Mouse (Mus musculus): ENCODE measurements around the gene Ccni. TPM values are rescaled to one million over a fixed set of nuclear protein-coding genes. Genes with fewer than 3 reads are reported as not detected.

Gene Ccni
- total RNA-seq, 2 experiments from 2014 or later: 178 to 183 TPM

DNA sequence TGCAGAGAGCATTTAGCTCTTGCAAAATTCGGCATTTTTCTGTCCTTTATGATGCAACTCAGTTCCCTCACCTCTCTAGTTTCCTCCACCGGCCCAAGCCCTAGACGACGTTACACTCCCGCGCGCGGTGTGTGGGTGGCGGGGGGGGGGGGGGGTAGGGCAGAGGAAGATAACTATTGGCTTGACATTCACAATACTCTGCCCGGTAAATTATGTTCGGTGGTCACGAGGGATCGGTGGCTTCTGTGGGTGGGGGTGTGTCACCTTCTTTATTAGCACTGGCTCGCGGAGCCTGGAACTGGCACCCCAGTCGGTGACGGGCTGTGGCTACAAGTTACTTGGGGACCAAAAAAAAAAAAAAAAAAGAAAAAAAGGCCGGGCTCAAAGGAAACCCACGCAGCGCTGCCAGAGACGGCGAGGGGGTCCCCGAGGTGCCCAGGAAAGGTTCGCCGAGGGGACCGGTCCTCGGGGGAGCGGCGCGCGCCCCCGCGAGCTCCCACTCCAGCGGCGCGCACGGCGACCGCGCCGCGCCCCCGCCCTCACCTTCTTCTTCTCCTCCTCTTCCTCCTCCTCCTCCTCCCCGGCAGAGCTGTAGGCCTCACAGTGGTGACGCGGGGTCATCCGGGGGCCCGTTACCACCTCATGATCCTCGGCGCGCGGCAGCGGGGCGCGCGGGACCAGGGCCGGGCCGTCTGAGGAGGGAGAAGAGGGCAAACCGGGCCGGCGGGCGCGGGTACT lies 755 bp downstream of the Ccni start:
- peak; percentile 32 for DNase-seq (ENCODE audit: low spot score)
- intact Hi-C loops (cut with DNase I): loop anchor here (2.0 kb wide), 1 partner anchor 59 kb away; no protein-coding TSS in a partner anchor

DNA sequence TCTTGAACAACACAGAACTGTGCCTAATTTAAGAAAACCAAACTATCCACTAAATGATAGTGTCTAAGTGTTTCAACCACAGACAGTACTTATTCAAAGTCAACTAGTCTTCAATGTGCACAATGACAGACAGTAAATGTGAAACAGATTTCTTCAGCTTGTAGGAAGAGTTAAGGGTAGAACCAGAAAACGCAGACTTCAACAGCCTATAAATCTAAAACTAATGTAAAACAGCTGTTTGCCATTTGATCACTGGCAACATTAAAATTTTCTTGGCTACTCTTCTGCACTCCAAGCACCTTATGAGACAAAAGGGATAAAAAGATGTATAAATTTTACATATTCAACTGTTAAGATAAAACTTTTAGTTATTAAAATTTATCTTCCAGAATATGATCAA lies 5.1 kb downstream of the Ccni start:
- no peak for DNase-seq (ENCODE audit: low spot score)
- intact Hi-C loops (cut with DNase I): loop anchor here (5.0 kb wide), 1 partner anchor 109 kb away; the partner anchor contains the start of gene Sept11

DNA sequence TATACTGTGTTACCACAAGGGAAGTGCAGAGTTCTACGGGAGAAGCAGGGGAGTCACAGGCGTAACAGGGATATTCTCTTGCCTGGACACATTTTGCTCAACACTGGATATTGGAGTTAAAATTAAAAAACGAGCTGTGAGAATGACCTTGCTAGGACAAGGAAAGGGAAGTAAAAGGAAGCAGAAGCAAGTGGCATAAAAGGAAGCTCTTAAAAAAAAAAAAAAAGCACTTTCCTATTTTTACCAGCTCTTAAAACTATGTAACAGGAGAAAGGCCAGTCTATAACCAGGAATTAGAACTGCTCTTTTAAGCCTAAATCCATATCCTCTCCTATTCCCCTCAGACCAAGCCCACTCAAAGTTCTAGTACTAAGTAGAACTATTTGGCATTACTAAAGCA lies 8.1 kb downstream of the Ccni start:
- DNase-seq (ENCODE audit: low spot score): no peak
- intact Hi-C loops (cut with DNase I): no loop called here

DNA sequence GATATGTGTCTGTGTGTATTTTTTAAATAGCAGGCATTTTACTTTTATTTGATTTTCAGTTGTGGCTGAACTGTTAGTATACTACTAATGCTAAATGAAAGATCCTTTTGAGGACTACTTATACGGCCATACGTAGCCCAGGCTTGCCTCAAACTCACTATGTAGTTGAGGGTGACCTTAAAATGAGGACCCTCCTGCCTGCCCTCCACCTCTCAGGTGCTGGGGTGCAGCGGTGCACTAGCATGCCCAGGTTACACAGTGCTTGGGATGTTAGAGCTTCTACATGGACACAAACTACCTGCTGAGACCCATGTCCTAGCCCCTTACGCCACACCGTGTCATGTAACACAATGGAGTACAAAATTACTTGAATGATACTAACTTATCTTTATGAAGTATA lies 15.9 kb downstream of the Ccni start:
- intact Hi-C loops (cut with DNase I): no loop called here
- DNase-seq (ENCODE audit: low spot score): no peak

DNA sequence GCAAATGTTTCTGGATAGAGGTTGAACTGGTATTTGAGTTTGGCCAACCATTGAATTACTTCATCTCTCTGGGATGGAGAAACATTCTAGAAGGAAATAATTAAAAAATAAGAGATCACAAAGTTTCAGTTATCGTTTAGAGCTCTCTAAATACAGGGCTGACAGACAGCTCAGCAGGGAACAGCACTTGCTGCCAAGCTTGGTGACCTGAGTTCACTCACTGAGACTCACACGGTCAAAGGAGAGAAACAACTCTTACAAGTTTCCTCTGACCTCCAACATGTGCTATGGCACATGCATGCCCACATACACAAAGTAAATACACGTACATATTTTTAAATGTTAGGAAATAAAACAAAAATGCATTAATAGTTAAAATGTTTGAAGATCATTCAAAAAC lies 16.7 kb downstream of the Ccni start:
- DNase-seq (ENCODE audit: low spot score): no peak
- intact Hi-C loops (cut with DNase I): no loop called here

DNA sequence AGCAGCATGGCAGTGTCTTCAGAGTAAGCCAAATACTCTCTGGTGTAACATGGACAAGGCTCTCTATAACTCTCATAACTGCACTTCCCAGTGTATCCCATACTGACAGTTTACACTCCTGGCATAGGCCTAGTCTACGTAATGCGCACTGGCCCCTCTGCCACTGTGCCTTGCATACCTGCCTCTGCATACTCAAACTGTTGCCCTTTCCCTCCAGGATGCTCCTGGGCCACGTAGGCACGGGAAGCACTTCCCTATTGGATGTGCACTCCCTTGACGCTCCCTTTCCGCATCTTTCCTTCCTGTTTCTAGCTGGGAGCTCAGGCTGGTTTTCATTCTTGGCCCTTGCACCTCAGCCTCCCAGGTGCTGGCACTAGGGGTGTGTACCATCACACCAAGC lies 21.7 kb downstream of the Ccni start:
- intact Hi-C loops (cut with DNase I): no loop called here
- no peak for DNase-seq (ENCODE audit: low spot score)

DNA sequence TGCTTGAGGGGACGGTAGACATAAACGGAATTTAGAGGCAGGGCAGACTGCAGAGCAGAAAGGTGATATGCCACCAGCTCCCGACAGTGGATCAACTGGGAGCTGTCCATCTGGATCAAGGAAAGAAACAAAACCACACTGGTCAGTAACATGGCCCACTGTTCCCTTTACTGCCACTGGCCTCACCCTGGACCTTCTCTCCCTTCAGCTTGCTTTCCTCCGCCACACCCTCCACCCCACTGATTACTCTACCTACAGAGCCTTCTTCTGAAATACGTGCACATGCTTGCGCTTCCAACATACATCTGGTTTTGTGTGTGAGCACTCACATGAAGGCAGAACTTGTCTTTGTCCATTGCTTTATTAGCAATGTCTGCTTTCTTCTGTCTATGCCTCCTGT lies 23.0 kb downstream of the Ccni start:
- DNase-seq (ENCODE audit: low spot score): no peak
- intact Hi-C loops (cut with DNase I): no loop called here

DNA sequence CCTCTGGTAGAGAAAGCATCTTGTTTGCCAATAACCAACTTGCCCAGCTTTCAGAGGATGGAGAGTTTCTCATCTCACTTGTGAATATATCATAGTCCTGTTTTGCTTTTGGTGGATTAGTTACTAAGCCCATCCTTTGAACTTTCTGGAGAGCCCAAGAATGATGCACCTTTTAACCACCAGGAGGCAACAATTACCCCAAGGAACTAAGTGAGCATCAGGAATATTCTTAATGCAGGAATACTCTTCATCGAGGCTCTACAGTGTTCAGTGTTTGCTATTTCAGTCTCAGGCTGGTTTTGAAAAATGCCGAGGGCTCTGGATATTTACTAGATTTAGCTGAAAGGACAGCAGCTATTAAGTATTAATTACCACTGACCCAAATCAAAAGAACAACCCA lies 26.0 kb downstream of the Ccni start:
- DNase-seq (ENCODE audit: low spot score): no peak

DNA sequence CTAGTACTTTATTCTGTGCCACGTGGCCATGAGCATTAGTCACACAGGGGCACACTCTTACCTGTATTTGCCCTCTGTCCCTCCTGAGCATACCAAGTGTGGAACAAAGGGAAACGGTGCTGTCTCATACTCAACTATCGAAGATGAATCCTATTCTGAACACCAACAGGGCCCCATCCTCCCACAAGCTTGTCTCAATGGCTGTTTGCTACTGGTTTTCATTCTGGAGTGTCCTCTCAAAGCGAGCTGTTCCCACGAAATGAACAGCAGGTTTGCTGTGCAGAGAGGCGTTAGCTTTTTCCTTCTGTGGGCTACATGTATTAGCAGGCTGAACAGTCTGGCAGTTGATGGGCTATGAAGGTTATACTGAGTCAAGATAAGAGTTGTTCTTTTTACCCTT lies 27.7 kb downstream of the Ccni start:
- no peak for DNase-seq (ENCODE audit: low spot score)
- intact Hi-C loops (cut with DNase I): no loop called here

More for the DNA sequence above, 26.0 kb downstream of the Ccni start:
- intact Hi-C loops (cut with DNase I): loop anchor here (2.0 kb wide), 1 partner anchor 145 kb away; no protein-coding TSS in a partner anchor

DNA sequence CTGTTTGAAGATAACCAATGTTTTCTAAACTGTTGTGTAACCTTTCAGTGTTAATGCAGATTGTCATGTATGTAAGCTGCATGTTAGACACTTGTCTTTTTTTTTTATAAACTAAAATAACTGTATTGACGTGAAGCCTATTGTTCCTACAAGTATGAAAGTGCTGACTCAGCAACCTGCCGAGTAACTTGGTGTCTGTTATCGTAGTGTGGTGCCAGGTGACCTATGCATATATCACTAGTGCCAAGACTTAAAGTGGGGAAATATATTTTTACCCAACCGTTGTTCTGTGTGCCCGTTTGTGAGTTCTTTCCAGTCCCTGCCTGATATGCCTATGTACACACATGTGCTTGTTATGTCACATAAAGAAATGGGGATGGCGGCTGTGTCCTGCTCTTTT lies 31.6 kb downstream of the Ccni start:
- DNase-seq (ENCODE audit: low spot score): no peak
- intact Hi-C loops (cut with DNase I): no loop called here

DNA sequence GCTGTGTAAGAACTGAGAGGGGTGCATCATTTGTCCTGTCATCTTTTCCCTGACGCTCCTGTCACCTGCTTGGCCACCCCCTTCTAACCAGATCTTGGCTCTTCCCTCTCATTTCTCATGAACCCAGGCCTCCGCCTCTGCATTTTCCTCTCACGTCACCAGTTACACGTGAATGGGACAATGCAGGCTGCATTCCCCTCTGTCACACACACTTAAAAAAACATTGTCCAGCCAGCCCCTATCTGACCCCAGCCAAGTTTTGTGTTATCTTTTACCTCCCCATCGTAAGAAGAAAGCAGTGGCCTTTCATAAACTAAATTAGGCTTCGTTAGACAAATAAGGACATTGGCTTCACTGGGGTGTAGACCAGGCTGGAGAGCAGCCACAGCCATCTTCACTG lies 33.8 kb downstream of the Ccni start:
- DNase-seq (ENCODE audit: low spot score): no peak
- intact Hi-C loops (cut with DNase I): no loop called here

DNA sequence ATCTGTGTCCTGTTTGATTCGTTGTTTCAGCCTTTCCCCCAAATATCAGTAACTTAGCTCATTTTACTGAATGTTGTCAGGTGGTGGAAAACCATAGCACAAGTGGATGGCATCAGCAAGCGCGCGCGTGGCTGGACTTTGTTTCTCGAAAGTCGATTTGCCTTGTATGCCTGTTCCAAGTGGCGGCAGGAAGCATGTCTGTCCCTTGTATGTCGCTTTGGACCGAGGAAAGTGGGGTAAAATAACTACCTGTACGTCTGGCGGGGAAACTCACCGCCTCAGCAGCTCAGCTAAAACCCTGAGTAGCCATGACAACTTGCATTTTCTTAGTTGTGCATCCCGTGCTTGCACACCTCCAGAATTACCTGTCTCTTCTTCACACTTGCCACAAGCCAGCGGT lies 34.9 kb downstream of the Ccni start:
- DNase-seq (ENCODE audit: low spot score): no peak
- intact Hi-C loops (cut with DNase I): no loop called here

DNA sequence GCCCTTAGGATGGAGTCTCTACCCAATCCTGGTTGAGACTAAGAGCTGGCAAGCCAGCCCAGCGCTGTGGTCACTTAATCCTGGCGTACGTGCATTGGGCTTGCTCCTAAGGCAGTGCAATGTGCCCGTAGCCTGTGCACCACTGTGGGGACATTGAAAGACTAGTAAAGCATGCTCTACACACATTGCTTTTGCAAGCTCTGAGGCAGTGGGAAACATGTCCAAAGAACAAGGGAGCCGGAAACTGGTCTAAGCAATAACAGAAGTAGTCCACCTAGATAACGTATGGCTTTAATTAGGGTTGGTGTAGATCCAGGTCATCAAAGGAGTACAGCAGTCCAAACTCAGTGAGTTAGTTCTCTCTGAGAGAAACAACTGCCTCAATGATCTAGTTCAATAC lies 37.6 kb downstream of the Ccni start:
- intact Hi-C loops (cut with DNase I): loop anchor here (5.0 kb wide), 1 partner anchor 441 kb away; no protein-coding TSS in a partner anchor
- DNase-seq (ENCODE audit: low spot score): no peak

DNA sequence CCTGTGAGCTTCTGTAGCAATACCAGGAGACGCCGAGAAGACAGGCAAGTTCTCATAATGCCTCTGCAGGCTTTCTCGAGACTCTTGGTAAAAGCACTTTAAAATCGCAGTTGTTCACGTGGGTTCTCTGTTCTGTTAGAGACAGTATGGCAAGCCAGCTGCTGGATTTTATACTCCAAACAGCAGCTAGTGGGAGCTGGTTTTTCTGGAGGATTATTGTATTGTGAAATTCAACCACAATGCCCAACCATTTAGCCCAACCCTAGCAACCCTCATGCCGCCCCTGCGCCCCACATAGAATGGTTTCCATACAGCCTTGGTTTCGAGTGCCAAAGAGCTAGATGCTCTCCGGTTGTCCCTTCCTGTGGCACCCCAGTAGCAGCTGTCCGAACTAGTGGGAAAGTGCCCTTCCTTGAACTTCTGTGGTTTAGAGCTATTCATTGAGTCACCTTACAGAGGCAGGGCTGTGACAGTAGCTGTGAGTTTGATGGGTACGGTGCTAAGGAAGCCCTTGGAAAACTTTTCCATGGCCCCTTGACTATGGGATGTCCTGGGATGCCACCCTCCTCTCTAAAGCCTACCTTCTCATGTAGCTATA lies 38.3 kb downstream of the Ccni start:
- intact Hi-C loops (cut with DNase I): loop anchor here (5.0 kb wide), 1 partner anchor 441 kb away; no protein-coding TSS in a partner anchor
- DNase-seq (ENCODE audit: low spot score): no peak

DNA sequence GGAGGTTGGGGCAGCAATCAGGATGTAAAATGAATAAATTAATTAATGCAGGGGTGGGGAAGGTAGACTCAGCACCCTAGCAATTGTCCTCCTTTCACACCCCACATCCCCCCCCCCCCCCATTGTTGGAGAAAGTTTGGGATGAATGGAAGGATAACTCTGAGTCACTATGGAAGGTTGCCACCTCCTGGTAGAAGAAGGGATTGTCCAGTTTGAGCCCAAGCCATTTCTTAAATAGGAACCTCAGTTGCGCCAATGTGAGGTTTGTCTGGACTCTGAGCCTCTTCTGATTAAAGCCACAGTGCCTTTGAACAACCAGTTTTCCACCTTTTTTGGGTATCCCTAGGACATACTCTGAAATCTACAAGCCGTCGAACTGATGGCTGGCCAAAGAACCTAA lies 42.8 kb downstream of the Ccni start:
- DNase-seq (ENCODE audit: low spot score): no peak
- intact Hi-C loops (cut with DNase I): loop anchor here (2.0 to 5.0 kb wide), 4 partner anchors 71 to 206 kb away; partner anchors contain the start of gene Sept11

DNA sequence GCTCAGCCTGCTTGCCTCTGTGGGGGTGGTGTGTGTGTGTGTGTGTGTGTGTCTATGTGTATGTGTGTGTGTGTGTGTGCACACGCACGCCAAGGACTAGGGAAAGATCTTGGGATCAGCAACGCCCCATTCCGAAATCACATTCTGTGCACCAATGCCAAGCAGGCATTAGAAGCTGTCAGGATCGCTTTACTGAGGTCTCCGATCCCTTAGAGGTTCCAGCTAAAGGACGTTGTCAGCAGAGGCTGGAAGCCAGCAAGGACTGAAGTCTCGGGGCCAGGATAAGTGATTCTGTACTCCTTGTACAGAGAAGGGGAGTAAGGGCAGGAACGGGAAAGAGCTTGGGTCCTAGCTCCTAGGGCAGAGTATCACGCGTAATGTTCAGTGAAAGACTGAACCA lies 51.9 kb downstream of the Ccni start:
- no peak for DNase-seq (ENCODE audit: low spot score)
- intact Hi-C loops (cut with DNase I): no loop called here

DNA sequence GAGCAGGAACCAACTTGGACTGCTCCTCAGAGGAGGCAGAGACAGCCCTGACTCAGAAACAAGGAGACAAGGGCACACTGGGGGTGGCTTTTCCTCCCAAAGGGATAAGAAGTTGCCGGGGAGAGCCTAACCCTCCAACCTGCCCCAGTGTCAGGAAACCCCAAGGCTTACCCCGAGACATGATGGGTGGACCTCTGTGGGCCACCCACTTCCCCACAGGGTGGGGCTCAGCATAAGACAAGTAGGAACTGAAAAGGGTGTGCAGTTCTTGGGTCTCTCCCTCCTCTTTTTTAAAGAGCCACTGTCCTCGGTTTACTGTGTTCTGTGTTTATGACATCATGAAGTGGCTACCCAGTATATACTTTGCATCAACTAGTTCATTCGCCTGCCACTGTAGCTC lies 53.8 kb downstream of the Ccni start:
- no peak for DNase-seq (ENCODE audit: low spot score)
- intact Hi-C loops (cut with DNase I): no loop called here

DNA sequence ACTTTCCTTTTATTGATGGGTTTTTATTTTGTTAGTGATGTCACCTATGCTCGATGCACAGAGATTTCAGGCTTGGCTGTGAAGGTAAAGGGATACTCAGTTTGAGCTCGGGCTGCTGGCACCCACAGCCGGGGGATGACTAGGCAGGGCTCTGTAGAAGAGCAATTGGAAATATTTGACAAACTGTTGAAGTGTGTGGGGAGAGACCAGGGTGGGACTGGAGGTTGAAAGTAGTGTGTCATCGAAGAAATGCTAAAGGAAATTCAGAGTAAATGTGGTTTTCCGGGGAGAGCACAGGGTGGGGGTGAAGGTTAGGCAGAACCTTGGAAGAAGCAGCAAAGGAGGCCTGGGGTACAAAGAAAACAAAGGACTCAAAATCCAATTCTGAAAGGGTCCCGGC lies 54.3 kb downstream of the Ccni start:
- intact Hi-C loops (cut with DNase I): loop anchor here (2.0 kb wide), 1 partner anchor 19 kb away; no protein-coding TSS in a partner anchor
- no peak for DNase-seq (ENCODE audit: low spot score)

DNA sequence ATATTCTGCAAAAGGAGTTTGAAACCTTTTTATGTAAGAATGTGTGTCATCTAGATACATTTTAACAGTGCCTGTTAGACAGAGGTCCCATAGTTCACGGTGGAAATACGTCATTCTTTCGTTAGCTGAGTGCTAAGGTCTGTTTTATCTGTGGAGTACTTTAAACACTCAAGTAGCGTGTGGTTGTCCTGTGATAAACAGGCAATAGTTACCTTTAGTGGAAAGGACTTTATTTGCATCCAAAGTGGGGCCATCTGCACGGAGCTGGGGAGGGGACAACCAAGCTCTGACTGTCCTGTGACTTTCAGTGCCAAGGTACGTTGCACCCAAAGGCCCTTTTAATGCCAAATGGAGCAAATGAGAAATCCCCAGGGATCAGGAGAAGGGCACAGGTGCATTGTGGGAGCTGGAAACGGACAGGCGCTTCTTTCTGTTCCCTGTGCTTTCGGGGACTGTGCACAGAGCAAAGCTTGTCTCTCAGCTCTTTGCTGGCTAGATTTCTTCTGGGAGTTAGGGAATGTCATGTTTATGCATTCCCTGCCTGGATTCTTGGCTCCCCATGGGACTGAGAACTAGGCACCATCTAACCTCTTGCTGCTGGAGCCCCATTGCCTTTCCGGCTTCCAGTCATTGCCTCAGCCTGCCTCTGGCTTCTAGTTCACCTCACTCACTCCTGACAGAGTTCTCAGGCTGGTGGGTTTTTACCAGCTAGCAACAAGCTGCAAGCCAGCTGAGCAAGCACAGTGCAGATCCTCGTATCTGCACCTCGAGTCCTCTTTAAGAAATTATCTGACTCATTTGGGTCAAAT lies 56.1 kb downstream of the Ccni start:
- DNase-seq (ENCODE audit: low spot score): no peak
- intact Hi-C loops (cut with DNase I): loop anchor here (2.0 kb wide), 1 partner anchor 17 kb away; no protein-coding TSS in a partner anchor

DNA sequence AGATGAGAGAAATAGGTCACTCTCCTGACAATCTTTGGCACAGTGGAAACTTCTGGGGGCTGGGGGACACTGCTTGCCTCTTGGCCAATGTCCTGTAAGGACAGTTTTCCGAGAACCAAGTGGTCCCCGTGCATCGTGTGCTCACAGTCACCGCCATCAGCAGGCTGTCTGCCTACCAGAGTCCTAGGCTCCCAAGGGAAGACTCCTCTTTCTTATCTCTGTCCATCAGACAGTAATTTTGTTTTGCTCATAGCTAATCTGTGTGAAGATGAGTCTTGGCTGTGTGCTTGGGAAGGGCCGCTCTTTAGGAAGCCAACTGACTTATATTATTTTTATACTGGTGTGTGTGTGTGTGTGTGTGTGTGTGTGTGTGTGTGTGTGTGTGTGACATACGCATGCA lies 60.8 kb downstream of the Ccni start:
- DNase-seq (ENCODE audit: low spot score): no peak
- intact Hi-C loops (cut with DNase I): no loop called here

DNA sequence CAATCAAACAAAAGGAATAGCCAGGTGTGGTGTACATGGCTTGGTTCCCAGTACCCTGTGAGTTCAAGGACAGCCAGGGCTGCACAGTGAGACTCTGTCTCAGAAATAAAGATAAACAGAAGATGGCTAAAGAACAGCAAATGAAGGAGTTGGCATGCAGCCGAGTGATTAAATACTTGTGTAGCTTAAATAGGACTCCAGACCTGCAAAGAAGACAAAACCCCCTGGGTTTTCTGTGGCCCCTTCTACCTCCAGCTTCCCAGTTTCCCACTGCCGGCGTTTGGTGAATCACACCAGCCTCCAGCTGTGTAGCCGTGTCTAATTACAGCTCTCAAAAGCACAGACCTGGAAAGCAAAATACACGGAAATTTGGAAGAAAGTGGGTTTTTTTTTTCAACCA lies 61.4 kb downstream of the Ccni start:
- DNase-seq (ENCODE audit: low spot score): no peak
- intact Hi-C loops (cut with DNase I): no loop called here
